ENCODE assay signal across 12 mouse cellular contexts in genomic region chr11:106665328-106665727, GRCm38 (mm10). TPM values are rescaled to one million over a fixed set of nuclear protein-coding genes. Genes with fewer than 3 reads are reported as not detected.
DNase-seq lines count a peak whose midpoint lies in the region; ATAC-seq and TF ChIP-seq lines count a peak whose summit lies in the region.
"Had no signal": no experiment of that assay in that cellular context is flagged by ENCODE, and none has a peak within 500 bp of the region (broad histone marks: within the 10 kb centered on the region; RNA-seq: fewer than 3 reads in every experiment).

No protein-coding gene starts in this region.

- no peaks in the 10 kb centered on the region for H3K79me2 ChIP-seq in CH12.LX (replicated peaks; ENCODE audit: control insufficient read depth, extremely low read depth, insufficient read depth, poor library complexity, severe bottlenecking)

- H3K9me3 ChIP-seq in kidney, embryonic 15.5 days (replicated peaks) = no peaks in the 10 kb centered on the region
- H3K9me3 ChIP-seq in kidney, embryonic 16.5 days (ENCODE audit: low read length) = no peaks in the 10 kb centered on the region
- H3K9me3 ChIP-seq in CH12.LX (replicated peaks; ENCODE audit: low read length) = no peaks in the 10 kb centered on the region
- H3K9me3 ChIP-seq in lung, embryonic 16.5 days (ENCODE audit: control insufficient read depth, low read length) = no peaks in the 10 kb centered on the region
- no peaks in the 10 kb centered on the region for H3K9me3 ChIP-seq in stomach, embryonic 16.5 days (replicated peaks; ENCODE audit: control insufficient read depth, low read length)
- H3K9me3 ChIP-seq in hindbrain, embryonic 11.5 days (ENCODE audit: control insufficient read depth, low read length) = no peaks in the 10 kb centered on the region
- H3K9me3 ChIP-seq in hindbrain, postnatal 0 days (ENCODE audit: low read length) = no peaks in the 10 kb centered on the region
- H3K9me3 ChIP-seq: embryonic facial prominence, embryonic 12.5 days; G1E; limb, embryonic 13.5 days; neural tube, embryonic 13.5 days had no signal

- H3K4me1 ChIP-seq in kidney, embryonic 15.5 days = peaks cover 21% of the 10 kb centered on the region
- peaks cover 10% of the 10 kb centered on the region for H3K4me1 ChIP-seq in kidney, embryonic 16.5 days (ENCODE audit: insufficient read depth, low read length)
- H3K4me1 ChIP-seq in CH12.LX (ENCODE audit: control insufficient read depth in 1 of 2, insufficient read depth in 2 of 2) = peaks cover 37 to 87% of the 10 kb centered on the region in 2 experiments
- H3K4me1 ChIP-seq in lung, embryonic 16.5 days (replicated peaks; ENCODE audit: control insufficient read depth, insufficient read depth, low read length) = peaks cover 30% of the 10 kb centered on the region
- H3K4me1 ChIP-seq in stomach, embryonic 16.5 days (ENCODE audit: control insufficient read depth, insufficient read depth, low read length) = peaks cover 11% of the 10 kb centered on the region
- no peaks in the 10 kb centered on the region for H3K4me1 ChIP-seq in hindbrain, embryonic 11.5 days (replicated peaks; ENCODE audit: control insufficient read depth, insufficient read depth, low read length)
- peaks cover 6% of the 10 kb centered on the region; the same call in 1 of the 2 replicates for H3K4me1 ChIP-seq in hindbrain, postnatal 0 days (ENCODE audit: insufficient read depth, low read length)

- 0 out of 2 replicates have a peak overlapping the region, but pooled peaks have one; percentile 32 for H3K27ac ChIP-seq in kidney, embryonic 15.5 days
- no peak overlapping the region for H3K27ac ChIP-seq in kidney, embryonic 16.5 days (ENCODE audit: low read length)
- no peak overlapping the region for H3K27ac ChIP-seq in CH12.LX (ENCODE audit: insufficient read depth, low read depth)
- peak overlapping the region; percentile 71 for H3K27ac ChIP-seq in lung, embryonic 16.5 days (ENCODE audit: low read length)
- peak overlapping the region; percentile 21; the same call in 1 of the 2 replicates for H3K27ac ChIP-seq in stomach, embryonic 16.5 days (ENCODE audit: low read length)
- H3K27ac ChIP-seq in hindbrain, embryonic 11.5 days (ENCODE audit: low read depth, low read length) = no peak overlapping the region
- no peak overlapping the region for H3K27ac ChIP-seq in hindbrain, postnatal 0 days
- H3K27ac ChIP-seq: embryonic facial prominence, embryonic 12.5 days; limb, embryonic 13.5 days; neural tube, embryonic 13.5 days had no signal

- no peak for ATAC-seq in kidney, embryonic 15.5 days (replicated peaks; ENCODE audit: low FRiP score)
- ATAC-seq in kidney, embryonic 16.5 days (ENCODE audit: low FRiP score, low TSS enrichment) = no peak
- no peak for ATAC-seq in lung, embryonic 16.5 days (ENCODE audit: low read depth)
- ATAC-seq in stomach, embryonic 16.5 days (ENCODE audit: insufficient read depth, low FRiP score) = no peak
- no peak for ATAC-seq in hindbrain, embryonic 11.5 days (ENCODE audit: low FRiP score)
- no peak for ATAC-seq in hindbrain, postnatal 0 days

- TF ChIP-seq POLR2A in CH12.LX (IDR thresholded peaks at IDR 0.05; ENCODE audit: low read depth, low read length) = no peak

- DNase-seq in CH12.LX (ENCODE audit: extremely low read depth) = no peak
- no peak for DNase-seq in hindbrain, embryonic 11.5 days (ENCODE audit: low spot score)
- no peak for DNase-seq in cerebellum, adult 9-11 months
- no peak for DNase-seq in hindbrain, postnatal 0 days (ENCODE audit: low spot score)

- TF ChIP-seq EP300 in CH12.LX (IDR thresholded peaks at IDR 0.05; ENCODE audit: low read length) = peak; percentile 33; the same call in 1 of the 2 replicates

- in situ Hi-C loops in CH12.LX (cut with MboI; ENCODE audit: low pct_ligation_motif_present, low pct_unique_long_range_greater_than_20kb, low sequenced_read_pairs) = no loop called here

- H3K27me3 ChIP-seq in kidney, embryonic 15.5 days = no peaks in the 10 kb centered on the region
- H3K27me3 ChIP-seq in kidney, embryonic 16.5 days (ENCODE audit: insufficient read depth, low read length) = no peaks in the 10 kb centered on the region
- no peaks in the 10 kb centered on the region for H3K27me3 ChIP-seq in CH12.LX (replicated peaks)
- no peaks in the 10 kb centered on the region for H3K27me3 ChIP-seq in lung, embryonic 16.5 days (ENCODE audit: control insufficient read depth, insufficient read depth, low read depth, low read length)
- H3K27me3 ChIP-seq in stomach, embryonic 16.5 days (ENCODE audit: control insufficient read depth, insufficient read depth, low read length) = no peaks in the 10 kb centered on the region
- no peaks in the 10 kb centered on the region for H3K27me3 ChIP-seq in hindbrain, embryonic 11.5 days (ENCODE audit: control insufficient read depth, insufficient read depth, low read length)
- H3K27me3 ChIP-seq in hindbrain, postnatal 0 days (ENCODE audit: insufficient read depth, low read length) = no peaks in the 10 kb centered on the region
- H3K27me3 ChIP-seq: embryonic facial prominence, embryonic 12.5 days; limb, embryonic 13.5 days; neural tube, embryonic 13.5 days had no signal

- H3K36me3 ChIP-seq in kidney, embryonic 15.5 days = no peaks in the 10 kb centered on the region
- no peaks in the 10 kb centered on the region for H3K36me3 ChIP-seq in kidney, embryonic 16.5 days (ENCODE audit: insufficient read depth, low read length)
- peaks cover 7 to 26% of the 10 kb centered on the region in 2 experiments for H3K36me3 ChIP-seq in CH12.LX (replicated peaks in 1 of 2; ENCODE audit: control insufficient read depth in 1 of 2, insufficient read depth in 1 of 2, low read length in 1 of 2)
- no peaks in the 10 kb centered on the region for H3K36me3 ChIP-seq in lung, embryonic 16.5 days (ENCODE audit: control insufficient read depth, insufficient read depth, low read length)
- no peaks in the 10 kb centered on the region for H3K36me3 ChIP-seq in stomach, embryonic 16.5 days (ENCODE audit: control insufficient read depth, insufficient read depth, low read length)
- no peaks in the 10 kb centered on the region for H3K36me3 ChIP-seq in hindbrain, embryonic 11.5 days (ENCODE audit: control insufficient read depth, insufficient read depth, low read length)
- no peaks in the 10 kb centered on the region for H3K36me3 ChIP-seq in hindbrain, postnatal 0 days (ENCODE audit: insufficient read depth, low read length)
- H3K36me3 ChIP-seq: embryonic facial prominence, embryonic 12.5 days; G1E; limb, embryonic 13.5 days; neural tube, embryonic 13.5 days had no signal

- dilution Hi-C loops in CH12.LX (cut with MboI; ENCODE audit: extremely low pct_ligation_motif_present, extremely low pct_unique_long_range_greater_than_20kb, low sequenced_read_pairs) = no loop called here

- no peak overlapping the region for H3K4me3 ChIP-seq in kidney, embryonic 15.5 days (replicated peaks)
- H3K4me3 ChIP-seq in kidney, embryonic 16.5 days (ENCODE audit: low read length) = no peak overlapping the region
- no peak overlapping the region for H3K4me3 ChIP-seq in CH12.LX (replicated peaks in 1 of 3; ENCODE audit: low read depth in 2 of 3, low read length in 2 of 3, poor library complexity in 1 of 3)
- H3K4me3 ChIP-seq in lung, embryonic 16.5 days (ENCODE audit: low read length) = no peak overlapping the region
- H3K4me3 ChIP-seq in stomach, embryonic 16.5 days (replicated peaks; ENCODE audit: low read length) = no peak overlapping the region
- H3K4me3 ChIP-seq in hindbrain, embryonic 11.5 days (ENCODE audit: low read depth, low read length) = no peak overlapping the region
- no peak overlapping the region for H3K4me3 ChIP-seq in hindbrain, postnatal 0 days (ENCODE audit: low read length)
- H3K4me3 ChIP-seq: embryonic facial prominence, embryonic 12.5 days; limb, embryonic 13.5 days; neural tube, embryonic 13.5 days had no signal

- H3K4me2 ChIP-seq in kidney, embryonic 15.5 days = no peak overlapping the region
- H3K4me2 ChIP-seq in kidney, embryonic 16.5 days (replicated peaks; ENCODE audit: low read depth, low read length) = no peak overlapping the region
- H3K4me2 ChIP-seq in CH12.LX (ENCODE audit: insufficient read depth, low read depth, poor library complexity, severe bottlenecking) = peak overlapping the region; percentile 25
- no peak overlapping the region for H3K4me2 ChIP-seq in lung, embryonic 16.5 days (ENCODE audit: low read depth, low read length)
- no peak overlapping the region for H3K4me2 ChIP-seq in stomach, embryonic 16.5 days (ENCODE audit: low read depth, low read length)
- H3K4me2 ChIP-seq in hindbrain, embryonic 11.5 days (replicated peaks; ENCODE audit: low read depth, low read length) = no peak overlapping the region
- no peak overlapping the region for H3K4me2 ChIP-seq in hindbrain, postnatal 0 days (ENCODE audit: low read depth, low read length)
- H3K4me2 ChIP-seq: embryonic facial prominence, embryonic 12.5 days; limb, embryonic 13.5 days; neural tube, embryonic 13.5 days had no signal

- no peak for TF ChIP-seq CTCF in CH12.LX (conservative IDR thresholded peaks at IDR 0.05 in 1 of 2, IDR thresholded peaks at IDR 0.05 in 1 of 2; ENCODE audit: low read depth in 2 of 2, low read length in 2 of 2)
- TF ChIP-seq CTCF in hindbrain, postnatal 0 days (IDR thresholded peaks at IDR 0.05; ENCODE audit: low read depth) = no peak

- TF ChIP-seq RAD21 in CH12.LX (IDR thresholded peaks at IDR 0.05; ENCODE audit: low read depth, low read length) = no peak

- H3K9ac ChIP-seq in kidney, embryonic 15.5 days = no peak overlapping the region
- no peak overlapping the region for H3K9ac ChIP-seq in kidney, embryonic 16.5 days (replicated peaks; ENCODE audit: low read length)
- H3K9ac ChIP-seq in CH12.LX (ENCODE audit: insufficient read depth, low read depth) = 0 out of 2 replicates have a peak overlapping the region, but pooled peaks have one; percentile 5
- H3K9ac ChIP-seq in lung, embryonic 16.5 days (ENCODE audit: low read length) = no peak overlapping the region
- H3K9ac ChIP-seq in stomach, embryonic 16.5 days (ENCODE audit: low read length) = no peak overlapping the region
- H3K9ac ChIP-seq in hindbrain, embryonic 11.5 days (ENCODE audit: low read depth, low read length) = no peak overlapping the region
- H3K9ac ChIP-seq in hindbrain, postnatal 0 days (replicated peaks; ENCODE audit: low read length) = no peak overlapping the region
- H3K9ac ChIP-seq: embryonic facial prominence, embryonic 12.5 days; limb, embryonic 13.5 days; neural tube, embryonic 13.5 days had no signal

- 80% methylated on average over 4 of the region's 4 CpGs for WGBS in kidney, embryonic 15.5 days
- 85% methylated on average over 4 of the region's 4 CpGs for WGBS in kidney, embryonic 16.5 days
- WGBS in lung, embryonic 16.5 days = 67% methylated on average over 4 of the region's 4 CpGs
- 74% methylated on average over 4 of the region's 4 CpGs for WGBS in stomach, embryonic 16.5 days
- WGBS in hindbrain, embryonic 11.5 days = 85% methylated on average over 4 of the region's 4 CpGs
- WGBS in hindbrain, postnatal 0 days = 92% methylated on average over 4 of the region's 4 CpGs

RNA-seq across cellular contexts. Expression of gene Tex2, which starts 52.1 kb away (rescaled TPM):
- polyA plus RNA-seq in kidney, embryonic 15.5 days (2015; fragmentation: Nextera tagmentation; extraction: Ambion mirVana) = 8.5 and 9.3 TPM in 2 replicates
- polyA plus RNA-seq in kidney, embryonic 16.5 days (2015; fragmentation: Nextera tagmentation; extraction: Ambion mirVana) = 9.6 and 10.3 TPM in 2 replicates
- total RNA-seq in CH12.LX (2012; rRNA removed) (5.0 and 6.2 TPM in 2 replicates), CH12.LX (2014; rRNA removed) (3.9 and 4.5 TPM in 2 replicates)
- polyA plus RNA-seq in CH12.LX (2012; ENCODE audit: insufficient read length, low read depth) = 3.9 and 4.0 TPM in 2 replicates
- 10.4 and 11.5 TPM in 2 replicates for polyA plus RNA-seq in lung, embryonic 16.5 days (2015; fragmentation: Nextera tagmentation; extraction: Ambion mirVana)
- 13.1 and 15.2 TPM in 2 replicates for polyA plus RNA-seq in stomach, embryonic 16.5 days (2015; fragmentation: Nextera tagmentation; extraction: Ambion mirVana)
- polyA plus RNA-seq in hindbrain, embryonic 11.5 days (2014; fragmentation: Nextera tagmentation; extraction: Ambion mirVana) = 10.2 and 11.2 TPM in 2 replicates
- 46.2 and 60.5 TPM in 2 replicates for total RNA-seq in hindbrain, postnatal 0 days (2014; rRNA removed)
- 30.0 and 30.8 TPM in 2 replicates for polyA plus RNA-seq in hindbrain, postnatal 0 days (2015; fragmentation: Nextera tagmentation; extraction: Ambion mirVana)

Comparison
In these comparisons a context has a peak if more than half of its experiments do, and no peak if none do; other contexts are left out.
1. H3K27ac ChIP-seq: peak in kidney, embryonic 15.5 days (single experiment), lung, embryonic 16.5 days (single experiment) and stomach, embryonic 16.5 days (single experiment); none in kidney, embryonic 16.5 days (single experiment), CH12.LX (single experiment), hindbrain, embryonic 11.5 days (single experiment) and hindbrain, postnatal 0 days (single experiment).